Mouse (Mus musculus): ENCODE measurements around the gene Plekha1.

Plekha1 gene

GRCm38 (mm10) chr7:130961429-130961828, 95.9 kb downstream of the Plekha1 start:
- DNase-seq, result no peak

All from embryo, embryonic 11 days (tissue).